Mouse (Mus musculus): ENCODE data around the gene Dlgap3. TPM values are rescaled to one million over a fixed set of nuclear protein-coding genes. Genes with fewer than 3 reads are reported as not detected.

Gene Dlgap3
- polyA plus RNA-seq, 1 experiment from 2014 or later: 0.73 TPM

- Histone ChIP-seq H3K9ac (peak overlapping the region; percentile 68), H3K4me2 (peak overlapping the region; percentile 98), H3K4me1 (replicated peaks) (peaks cover 7% of the 10 kb centered on the region; the same call in 1 of the 2 replicates), H3K36me3 (no peaks in the 10 kb centered on the region), H3K27ac (ENCODE audit: poor library complexity, severe bottlenecking) (no peak overlapping the region), H3K9me3 (replicated peaks) (no peaks in the 10 kb centered on the region), H3K4me3 (peak overlapping the region; percentile 58), H3K27me3 (replicated peaks) (peaks cover 58% of the 10 kb centered on the region)
- peak; percentile 78 for ATAC-seq (ENCODE audit: insufficient number of reproducible peaks, low FRiP score)
- under 1% methylated on average over 66 of the region's 67 CpGs for WGBS
These were observed 66.9 kb downstream of the Dlgap3 start for GRCm38 (mm10) chr4:127235742-127236487.

GRCm38 (mm10) chr4:127236631-127237030 is 67.6 kb downstream of the Dlgap3 start:
- Histone ChIP-seq H3K27ac (ENCODE audit: poor library complexity, severe bottlenecking) (no peak overlapping the region), H3K4me2 (peak overlapping the region; percentile 98), H3K9me3 (replicated peaks) (no peaks in the 10 kb centered on the region), H3K4me3 (peak overlapping the region; percentile 58), H3K4me1 (replicated peaks) (peaks cover 7% of the 10 kb centered on the region; the same call in 1 of the 2 replicates), H3K27me3 (replicated peaks) (peaks cover 58% of the 10 kb centered on the region), H3K9ac (peak overlapping the region; percentile 68), H3K36me3 (no peaks in the 10 kb centered on the region)
- 2% methylated on average over 14 of the region's 14 CpGs for WGBS
- 0 out of 2 replicates have a peak, but pooled peaks have one; percentile 27 for ATAC-seq (ENCODE audit: insufficient number of reproducible peaks, low FRiP score)

GRCm38 (mm10) chr4:127237271-127237670 is 68.3 kb downstream of the Dlgap3 start:
- no peaks in the 10 kb centered on the region for H3K9me3 ChIP-seq (replicated peaks)
- H3K4me3 ChIP-seq: no peak overlapping the region
- peaks cover 7% of the 10 kb centered on the region; the same call in 1 of the 2 replicates for H3K4me1 ChIP-seq (replicated peaks)
- WGBS: 58% methylated on average over 10 of the region's 10 CpGs
- no peak overlapping the region for H3K9ac ChIP-seq
- no peaks in the 10 kb centered on the region for H3K36me3 ChIP-seq
- ATAC-seq (ENCODE audit: insufficient number of reproducible peaks, low FRiP score): no peak
- H3K4me2 ChIP-seq: no peak overlapping the region
- peaks cover 51% of the 10 kb centered on the region for H3K27me3 ChIP-seq (replicated peaks)
- H3K27ac ChIP-seq (ENCODE audit: poor library complexity, severe bottlenecking): no peak overlapping the region

- H3K36me3 ChIP-seq: peaks cover 13% of the 10 kb centered on the region
- WGBS: 58% methylated on average over 6 of the region's 6 CpGs
These were observed 73.7 kb downstream of the Dlgap3 start for GRCm38 (mm10) chr4:127242696-127243095.

GRCm38 (mm10) chr4:127243552-127243951 is 74.5 kb downstream of the Dlgap3 start, which contains the start of gene Smim12:
Gene Smim12, plus strand, starts transcription at chr4:127243784.
- H3K9ac ChIP-seq: peak within 1 kb of the TSS; percentile 95
- H3K4me1 ChIP-seq (replicated peaks): peaks cover 13% of the 10 kb centered on the region
- WGBS: under 1% methylated on average over 29 of the region's 29 CpGs
- H3K27ac ChIP-seq (ENCODE audit: poor library complexity, severe bottlenecking): no peak within 1 kb of the TSS
- H3K4me3 ChIP-seq: peak within 1 kb of the TSS; percentile 95
- no peaks in the 10 kb centered on the region for H3K9me3 ChIP-seq (replicated peaks)
- peaks cover 19% of the 10 kb centered on the region for H3K36me3 ChIP-seq
- H3K4me2 ChIP-seq: peak within 1 kb of the TSS; percentile 87
- 0 out of 2 replicates have a peak, but pooled peaks cover 6% of the 10 kb centered on the region for H3K27me3 ChIP-seq (replicated peaks)
- ATAC-seq (ENCODE audit: insufficient number of reproducible peaks, low FRiP score): peak; percentile 98

More at GRCm38 (mm10) chr4:127242696-127243095, 73.7 kb downstream of the Dlgap3 start:
- Histone ChIP-seq H3K4me1 (replicated peaks) (peaks cover 13% of the 10 kb centered on the region), H3K9me3 (replicated peaks) (no peaks in the 10 kb centered on the region), H3K4me3 (no peak overlapping the region), H3K9ac (no peak overlapping the region), H3K27me3 (replicated peaks) (peaks cover 12% of the 10 kb centered on the region), H3K27ac (ENCODE audit: poor library complexity, severe bottlenecking) (no peak overlapping the region), H3K4me2 (no peak overlapping the region)
- no peak for ATAC-seq (ENCODE audit: insufficient number of reproducible peaks, low FRiP score)

- peak; percentile 81 for ATAC-seq (ENCODE audit: insufficient number of reproducible peaks, low FRiP score)
- peak overlapping the region; percentile 95 for H3K9ac ChIP-seq
- WGBS: under 1% methylated on average over 26 of the region's 26 CpGs
- peak overlapping the region; percentile 95 for H3K4me3 ChIP-seq
- 0 out of 2 replicates have a peak, but pooled peaks cover 6% of the 10 kb centered on the region for H3K27me3 ChIP-seq (replicated peaks)
- no peak overlapping the region for H3K27ac ChIP-seq (ENCODE audit: poor library complexity, severe bottlenecking)
- peak overlapping the region; percentile 87 for H3K4me2 ChIP-seq
- H3K36me3 ChIP-seq: peaks cover 22% of the 10 kb centered on the region
- peaks cover 13% of the 10 kb centered on the region for H3K4me1 ChIP-seq (replicated peaks)
- H3K9me3 ChIP-seq (replicated peaks): no peaks in the 10 kb centered on the region
These were observed 74.9 kb downstream of the Dlgap3 start for GRCm38 (mm10) chr4:127243953-127244352.

GRCm38 (mm10) chr4:127249701-127250349 is 80.8 kb downstream of the Dlgap3 start:
- ATAC-seq (ENCODE audit: insufficient number of reproducible peaks, low FRiP score): peak; percentile 77
- Histone ChIP-seq H3K4me2 (no peak overlapping the region), H3K4me1 (replicated peaks) (peaks cover 19% of the 10 kb centered on the region), H3K9me3 (replicated peaks) (0 out of 2 replicates have a peak, but pooled peaks cover 2% of the 10 kb centered on the region), H3K27me3 (replicated peaks) (no peaks in the 10 kb centered on the region), H3K9ac (no peak overlapping the region), H3K4me3 (no peak overlapping the region), H3K27ac (ENCODE audit: poor library complexity, severe bottlenecking) (no peak overlapping the region), H3K36me3 (peaks cover 22% of the 10 kb centered on the region)
- under 1% methylated on average over 5 of the region's 5 CpGs for WGBS

- Histone ChIP-seq H3K9me3 (replicated peaks) (0 out of 2 replicates have a peak, but pooled peaks cover 2% of the 10 kb centered on the region), H3K27ac (ENCODE audit: poor library complexity, severe bottlenecking) (no peak overlapping the region; the same call in 1 of the 2 replicates), H3K4me3 (peak overlapping the region; percentile 3; the same call in 1 of the 2 replicates), H3K9ac (no peak overlapping the region; the same call in 1 of the 2 replicates), H3K4me2 (peak overlapping the region; percentile 57), H3K27me3 (replicated peaks) (no peaks in the 10 kb centered on the region), H3K36me3 (peaks cover 16% of the 10 kb centered on the region), H3K4me1 (replicated peaks) (peaks cover 19% of the 10 kb centered on the region)
- WGBS: 34% methylated on average over 22 of the region's 22 CpGs
- ATAC-seq (ENCODE audit: insufficient number of reproducible peaks, low FRiP score): peak; percentile 64
These were observed 83.1 kb downstream of the Dlgap3 start for GRCm38 (mm10) chr4:127251963-127252585.

- Histone ChIP-seq H3K27ac (ENCODE audit: poor library complexity, severe bottlenecking) (no peak overlapping the region), H3K9ac (no peak overlapping the region), H3K4me3 (no peak overlapping the region), H3K36me3 (no peaks in the 10 kb centered on the region), H3K9me3 (replicated peaks) (0 out of 2 replicates have a peak, but pooled peaks cover 2% of the 10 kb centered on the region), H3K4me2 (no peak overlapping the region), H3K27me3 (replicated peaks) (no peaks in the 10 kb centered on the region), H3K4me1 (replicated peaks) (peaks cover 32% of the 10 kb centered on the region)
- WGBS: 49% methylated on average over 5 of the region's 5 CpGs
- no peak for ATAC-seq (ENCODE audit: insufficient number of reproducible peaks, low FRiP score)
These were observed 87.7 kb downstream of the Dlgap3 start for GRCm38 (mm10) chr4:127256739-127257138.

- Histone ChIP-seq H3K9ac (no peak overlapping the region), H3K4me3 (no peak overlapping the region), H3K36me3 (no peaks in the 10 kb centered on the region), H3K9me3 (replicated peaks) (0 out of 2 replicates have a peak, but pooled peaks cover 2% of the 10 kb centered on the region), H3K4me1 (replicated peaks) (peaks cover 24% of the 10 kb centered on the region), H3K27ac (ENCODE audit: poor library complexity, severe bottlenecking) (peak overlapping the region; percentile 26; the same call in 1 of the 2 replicates), H3K27me3 (replicated peaks) (no peaks in the 10 kb centered on the region), H3K4me2 (peak overlapping the region; percentile 35)
- ATAC-seq (ENCODE audit: insufficient number of reproducible peaks, low FRiP score): peak; percentile 79
- 17% methylated on average over 12 of the region's 12 CpGs for WGBS
These were observed 89.3 kb downstream of the Dlgap3 start for GRCm38 (mm10) chr4:127258186-127258897.

All from heart, embryonic 12.5 days (tissue).